Mouse (Mus musculus): Measurements from ENCODE around the gene Gm9821. TPM values are rescaled to one million over a fixed set of nuclear protein-coding genes. Genes with fewer than 3 reads are reported as not detected.

The Gm9821 gene
- polyA plus RNA-seq, 1 experiment from 2014 or later, result 0.44 TPM

- no peak overlapping the region for H3K4me3 ChIP-seq (replicated peaks)
- H3K9ac ChIP-seq, result no peak overlapping the region
- peaks cover 10% of the 10 kb centered on the region; the same call in 1 of the 2 replicates for H3K36me3 ChIP-seq
- 20% methylated on average over 5 of the region's 5 CpGs for WGBS
- peaks cover 20% of the 10 kb centered on the region for H3K4me1 ChIP-seq (replicated peaks)
- H3K27me3 ChIP-seq (replicated peaks), result no peaks in the 10 kb centered on the region
- 0 out of 2 replicates have a peak, but pooled peaks cover 4% of the 10 kb centered on the region for H3K9me3 ChIP-seq
- H3K4me2 ChIP-seq (replicated peaks), result no peak overlapping the region
- peak overlapping the region; percentile 14 for H3K27ac ChIP-seq
- no peak; the same call in 1 of the 2 replicates for ATAC-seq
These were observed 40.6 kb downstream of the Gm9821 start for GRCm38 (mm10) chr2:91986071-91986470.

GRCm38 (mm10) chr2:91987542-91987941 lies 42.0 kb downstream of the Gm9821 start:
- ATAC-seq, result peak; percentile 3; the same call in 1 of the 2 replicates

GRCm38 (mm10) chr2:91989750-91990149 lies 44.2 kb downstream of the Gm9821 start:
- H3K27ac ChIP-seq, result no peak overlapping the region

More at GRCm38 (mm10) chr2:91987542-91987941, 42.0 kb downstream of the Gm9821 start:
- whole genome bisulfite sequencing, result 2% methylated on average over 3 of the region's 3 CpGs
- no peaks in the 10 kb centered on the region for H3K27me3 ChIP-seq (replicated peaks)
- no peak overlapping the region for H3K9ac ChIP-seq
- no peak overlapping the region for H3K4me2 ChIP-seq (replicated peaks)
- H3K36me3 ChIP-seq, result peaks cover 10% of the 10 kb centered on the region; the same call in 1 of the 2 replicates
- H3K27ac ChIP-seq, result no peak overlapping the region
- H3K4me1 ChIP-seq (replicated peaks), result peaks cover 20% of the 10 kb centered on the region
- H3K4me3 ChIP-seq (replicated peaks), result no peak overlapping the region
- H3K9me3 ChIP-seq, result 0 out of 2 replicates have a peak, but pooled peaks cover 4% of the 10 kb centered on the region

GRCm38 (mm10) chr2:91993409-91993808 lies 47.9 kb downstream of the Gm9821 start:
- no peak for ATAC-seq
- WGBS, result 87% methylated on average over 3 of the region's 3 CpGs
- no peak overlapping the region for H3K4me3 ChIP-seq (replicated peaks)

More at GRCm38 (mm10) chr2:91989750-91990149, 44.2 kb downstream of the Gm9821 start:
- Histone ChIP-seq H3K27me3 (replicated peaks) (no peaks in the 10 kb centered on the region), H3K9me3 (0 out of 2 replicates have a peak, but pooled peaks cover 4% of the 10 kb centered on the region), H3K9ac (no peak overlapping the region), H3K36me3 (peaks cover 6% of the 10 kb centered on the region; the same call in 1 of the 2 replicates), H3K4me2 (replicated peaks) (no peak overlapping the region), H3K4me1 (replicated peaks) (peaks cover 14% of the 10 kb centered on the region), H3K4me3 (replicated peaks) (no peak overlapping the region)
- ATAC-seq, result no peak

GRCm38 (mm10) chr2:91996006-91996405 lies 50.5 kb downstream of the Gm9821 start:
- no peaks in the 10 kb centered on the region for H3K9me3 ChIP-seq
- H3K27ac ChIP-seq, result no peak overlapping the region
- 51% methylated on average over 5 of the region's 5 CpGs for WGBS
- H3K9ac ChIP-seq, result no peak overlapping the region
- no peaks in the 10 kb centered on the region for H3K27me3 ChIP-seq (replicated peaks)
- H3K4me2 ChIP-seq (replicated peaks), result no peak overlapping the region
- no peak overlapping the region for H3K4me3 ChIP-seq (replicated peaks)
- peaks cover 12% of the 10 kb centered on the region; the same call in 1 of the 2 replicates for H3K4me1 ChIP-seq (replicated peaks)
- no peaks in the 10 kb centered on the region; the same call in 1 of the 2 replicates for H3K36me3 ChIP-seq
- peak; percentile 79 for ATAC-seq

More at GRCm38 (mm10) chr2:91993409-91993808, 47.9 kb downstream of the Gm9821 start:
- Histone ChIP-seq H3K9me3 (0 out of 2 replicates have a peak, but pooled peaks cover 4% of the 10 kb centered on the region), H3K27me3 (replicated peaks) (no peaks in the 10 kb centered on the region), H3K4me1 (replicated peaks) (peaks cover 12% of the 10 kb centered on the region; the same call in 1 of the 2 replicates), H3K27ac (no peak overlapping the region), H3K4me2 (replicated peaks) (no peak overlapping the region), H3K36me3 (peaks cover 6% of the 10 kb centered on the region; the same call in 1 of the 2 replicates), H3K9ac (no peak overlapping the region)

Other genes starting within 250 kb of the Gm9821 start
- 20.4 and 20.7 TPM in 2 replicates for gene Atg13, start 235.1 kb upstream of the Gm9821 start, polyA plus RNA-seq (2015; fragmentation: Nextera tagmentation; extraction: Ambion mirVana)
- 17.0 and 17.8 TPM in 2 replicates for gene Harbi1, start 234.9 kb upstream of the Gm9821 start, polyA plus RNA-seq (2015; fragmentation: Nextera tagmentation; extraction: Ambion mirVana)
- 12.5 and 13.7 TPM in 2 replicates for gene Ambra1, start 215.6 kb upstream of the Gm9821 start, polyA plus RNA-seq (2015; fragmentation: Nextera tagmentation; extraction: Ambion mirVana)
- 0.23 and 0.25 TPM in 2 replicates for gene Chrm4, start 18.5 kb upstream of the Gm9821 start, polyA plus RNA-seq (2015; fragmentation: Nextera tagmentation; extraction: Ambion mirVana)
- 534 and 652 TPM in 2 replicates for gene Mdk, start 13.4 kb upstream of the Gm9821 start, polyA plus RNA-seq (2015; fragmentation: Nextera tagmentation; extraction: Ambion mirVana)
- 60.3 and 76.1 TPM in 2 replicates for gene Dgkz, start 30.2 kb downstream of the Gm9821 start, polyA plus RNA-seq (2015; fragmentation: Nextera tagmentation; extraction: Ambion mirVana)
- gene Creb3l1, start 78.8 kb downstream of the Gm9821 start, polyA plus RNA-seq (2015; fragmentation: Nextera tagmentation; extraction: Ambion mirVana), result 16.8 and 18.7 TPM in 2 replicates
- 18.1 and 19.1 TPM in 2 replicates for gene Phf21a, start 147.4 kb downstream of the Gm9821 start, polyA plus RNA-seq (2015; fragmentation: Nextera tagmentation; extraction: Ambion mirVana)